Mouse (Mus musculus) spleen, postnatal 14 days (tissue): ENCODE data around the gene Ddx52.
A peak's percentile ranks its signal among the peaks of the same experiment; 100 is the strongest.

Source experiments
- DNase-seq, 2 experiments: peaks; one replicate each; pipeline ENCODE4 v3.0.0; 2021 to 2022; ENCODE audit warnings: low spot score in 2 of 2

Ddx52 gene

GRCm38 (mm10) chr11:83941950-83942840 is at the start of gene Ddx52:
Gene Ddx52, plus strand, starts transcription at chr11:83942062.
- DNase-seq = peak; percentile 68 to 76

- DNase-seq = no peak
Observed at GRCm38 (mm10) chr11:83893325-83893724, 48.5 kb upstream of the Ddx52 start.

- no peak for DNase-seq
Observed at GRCm38 (mm10) chr11:83896430-83897410, 45.1 kb upstream of the Ddx52 start.

- DNase-seq = no peak
Observed at GRCm38 (mm10) chr11:83897569-83897968, 44.3 kb upstream of the Ddx52 start.

GRCm38 (mm10) chr11:83902812-83903211 is 39.0 kb upstream of the Ddx52 start:
- DNase-seq = no peak

- DNase-seq = no peak
Observed at GRCm38 (mm10) chr11:83905756-83906155, 36.1 kb upstream of the Ddx52 start.

GRCm38 (mm10) chr11:83908376-83908775 is 33.5 kb upstream of the Ddx52 start:
- no peak for DNase-seq

- no peak for DNase-seq
Observed at GRCm38 (mm10) chr11:83913824-83914311, 28.0 kb upstream of the Ddx52 start.

GRCm38 (mm10) chr11:83914501-83914900 is 27.4 kb upstream of the Ddx52 start:
- no peak for DNase-seq

GRCm38 (mm10) chr11:83922600-83922999 is 19.3 kb upstream of the Ddx52 start:
- DNase-seq = no peak

- DNase-seq = no peak
Observed at GRCm38 (mm10) chr11:83927097-83927496, 14.8 kb upstream of the Ddx52 start.

- DNase-seq = no peak
Observed at GRCm38 (mm10) chr11:83932506-83933106, 9.3 kb upstream of the Ddx52 start.

GRCm38 (mm10) chr11:83933376-83933775 is 8.5 kb upstream of the Ddx52 start:
- DNase-seq = no peak

- DNase-seq = peak; percentile 20 to 53
Observed at GRCm38 (mm10) chr11:83935986-83936665, 5.7 kb upstream of the Ddx52 start.

GRCm38 (mm10) chr11:83938556-83938955 is 3.3 kb upstream of the Ddx52 start:
- DNase-seq = no peak

- no peak for DNase-seq
Observed at GRCm38 (mm10) chr11:83956822-83957221, 15.0 kb downstream of the Ddx52 start.

GRCm38 (mm10) chr11:83961983-83962382 is 20.1 kb downstream of the Ddx52 start:
- DNase-seq = no peak

- peak; percentile 86 to 91 for DNase-seq
Observed at GRCm38 (mm10) chr11:83963991-83964921, 22.4 kb downstream of the Ddx52 start, which contains the start of gene Synrg. Gene Synrg, plus strand, starts transcription at chr11:83964428.

- DNase-seq = no peak
Observed at GRCm38 (mm10) chr11:83967436-83968204, 25.8 kb downstream of the Ddx52 start.
